Mouse (Mus musculus) right cerebral cortex, postnatal 4 days (tissue): Measurements from ENCODE around the gene Tnk1.
"Not testable (repeated sequence)": the region's sequence is repeated elsewhere in the genome, so short reads cannot be mapped to it uniquely, and the experiment has no call there.

Experiments
- DNase-seq: peaks from one replicate; pipeline ENCODE4 v3.0.0-alpha.2; 2022

Tnk1 gene

DNA sequence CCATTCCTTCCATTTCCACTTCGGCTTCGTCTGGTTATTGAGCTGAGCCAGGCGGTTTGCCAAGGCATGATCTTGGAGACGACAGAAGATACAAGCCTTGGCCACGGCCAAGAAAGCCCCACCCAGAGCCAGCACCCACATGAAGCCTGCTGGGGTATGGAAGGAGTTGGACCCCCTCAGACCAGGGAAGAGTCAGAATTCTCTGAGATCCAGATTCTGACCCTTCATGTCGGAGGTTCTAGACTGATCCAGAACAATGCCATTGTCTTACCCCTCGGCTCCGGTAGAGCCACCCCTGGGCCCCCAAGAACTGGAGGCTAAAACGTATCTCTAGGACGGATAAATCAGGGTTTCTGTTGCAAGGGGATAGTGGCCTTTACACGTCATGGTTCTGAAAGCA lies 19.3 kb upstream of the Tnk1 start, which contains the start of gene Tmem95:
Tmem95 (minus strand) TSS at position 141 of the 400 bp plus-strand sequence.
- DNase-seq = no peak

DNA sequence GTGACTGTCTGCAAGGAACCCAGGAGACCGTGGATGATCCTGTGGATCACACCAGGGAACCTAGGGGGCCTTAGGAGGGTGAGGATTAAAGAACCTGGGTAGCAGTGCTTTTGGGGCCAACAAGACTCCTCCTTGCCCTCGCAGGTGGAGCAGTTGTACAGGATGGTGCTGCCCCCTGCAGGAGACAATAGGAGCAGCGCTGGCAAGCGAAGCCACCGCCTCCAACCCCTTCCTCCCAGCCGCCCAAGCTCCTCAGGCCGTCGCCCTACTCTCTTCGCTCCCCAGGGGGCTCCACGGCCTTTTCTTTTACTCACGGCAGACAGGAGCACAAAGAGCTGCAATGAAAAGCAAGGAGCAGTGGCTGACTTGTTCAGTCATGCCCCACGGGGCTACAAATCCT lies 18.3 kb upstream of the Tnk1 start:
- DNase-seq = peak; percentile 83

DNA sequence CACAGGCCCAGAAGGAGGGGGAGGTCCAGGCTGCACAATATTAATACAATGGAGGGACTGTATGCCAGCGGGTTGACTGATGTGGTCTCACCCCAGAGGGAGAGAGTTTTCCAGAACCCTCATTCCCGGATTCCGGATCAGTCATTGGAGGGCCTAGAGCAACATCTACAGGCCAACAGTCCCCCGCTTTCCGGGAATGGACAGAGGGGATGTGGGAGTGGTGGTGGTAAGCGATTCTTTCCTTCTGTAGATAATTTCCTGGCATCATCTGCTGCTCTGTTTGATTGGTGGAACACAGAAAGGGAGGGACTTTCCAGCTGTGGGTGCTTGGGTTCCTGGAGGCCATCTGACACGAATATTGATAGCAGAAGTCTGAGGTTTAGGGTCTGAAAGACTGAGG lies 17.7 kb upstream of the Tnk1 start:
- no peak for DNase-seq

DNA sequence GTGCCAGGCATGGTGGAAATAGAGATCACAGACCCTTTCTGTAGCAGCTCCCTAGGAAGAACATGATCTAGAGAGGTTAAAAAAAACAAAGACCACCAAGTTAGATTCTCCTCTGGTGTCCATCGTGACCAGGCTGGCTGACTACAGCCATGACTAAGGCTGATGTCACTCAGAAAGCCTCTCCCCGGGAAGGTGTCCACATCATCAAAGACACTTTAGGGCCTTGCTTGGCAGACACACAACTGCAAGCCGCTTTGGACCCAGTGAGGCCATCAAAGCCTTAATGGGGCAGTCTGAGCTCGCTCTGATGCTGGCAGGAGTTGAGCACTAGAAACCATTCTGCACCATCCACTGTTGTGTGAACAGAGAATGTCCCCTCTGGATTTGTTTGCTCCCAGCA lies 13.9 kb upstream of the Tnk1 start:
- no peak for DNase-seq

DNA sequence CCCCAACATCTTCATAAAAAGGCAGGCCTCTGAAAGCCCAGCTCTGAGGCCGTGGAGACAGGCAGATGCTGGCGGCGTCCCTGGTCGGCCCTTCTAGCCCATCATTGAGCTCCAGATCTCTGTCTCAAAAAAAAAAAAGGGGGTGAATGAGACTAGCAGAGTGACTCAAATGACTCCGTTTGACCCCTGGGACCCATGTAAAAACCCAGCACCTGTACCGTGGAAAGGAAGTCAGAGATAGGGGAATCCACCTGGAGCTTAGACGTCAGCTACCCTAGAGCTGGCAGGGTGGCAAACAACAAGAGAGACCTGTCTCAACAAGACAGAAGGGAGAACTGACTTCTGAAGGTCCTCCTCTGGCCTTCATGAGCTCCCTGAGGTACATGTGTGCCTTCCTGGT lies 13.3 kb upstream of the Tnk1 start:
- DNase-seq = no peak

DNA sequence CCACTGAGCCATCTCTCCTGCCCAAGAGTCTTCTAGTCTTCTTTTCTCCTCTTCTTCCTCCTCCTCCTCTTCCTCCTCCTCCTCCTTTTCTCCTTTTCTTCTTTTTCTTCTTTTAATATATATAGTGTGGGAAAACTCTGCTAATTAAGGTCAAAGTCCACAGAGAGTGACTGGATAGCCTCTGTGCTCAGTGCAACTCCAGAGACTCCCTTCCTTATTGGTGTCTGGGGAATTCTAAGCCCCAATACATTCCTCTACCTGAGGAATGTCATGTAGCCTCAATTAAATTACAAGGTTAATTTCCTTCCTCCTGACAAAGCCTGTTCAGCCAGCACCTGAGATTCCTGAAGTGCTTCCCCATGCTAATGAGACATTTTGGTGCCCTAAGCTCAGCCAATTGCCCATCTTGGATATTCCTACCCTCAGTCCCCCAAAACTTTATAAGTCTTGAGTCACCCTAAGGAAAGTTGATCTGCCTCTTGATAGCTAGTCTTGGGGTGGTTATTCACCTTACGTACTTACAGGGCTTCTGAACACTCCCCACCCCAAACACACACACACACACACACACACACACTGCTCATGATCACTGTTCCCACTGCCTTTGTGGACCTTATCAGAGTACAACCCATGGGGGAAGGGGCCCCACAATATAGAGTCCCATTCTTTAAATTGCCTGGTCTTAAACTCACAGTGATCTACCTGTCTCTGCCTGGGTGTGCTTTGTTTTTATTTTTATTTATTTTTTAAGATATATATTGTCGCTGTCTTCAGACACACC lies 11.9 kb upstream of the Tnk1 start:
- DNase-seq = no peak

DNA sequence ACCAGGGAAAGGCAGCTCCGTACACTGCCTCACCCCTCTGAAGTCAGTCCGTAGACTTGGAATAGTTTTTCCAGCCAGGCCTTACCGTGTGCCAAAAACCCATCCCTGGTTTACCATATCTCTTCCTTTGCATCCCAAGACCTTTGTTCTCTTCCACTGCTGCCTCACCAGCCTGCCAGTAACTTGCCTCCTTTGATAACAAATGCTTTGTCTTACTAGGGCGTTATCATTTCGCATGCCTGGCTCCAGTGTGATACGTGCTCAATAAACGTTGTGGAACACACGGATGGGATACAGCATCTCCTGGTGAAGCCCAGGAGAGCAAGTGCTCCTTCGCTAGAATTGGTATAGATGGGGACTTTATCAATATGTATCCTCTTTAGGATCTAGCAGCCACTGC lies 8.8 kb upstream of the Tnk1 start:
- no peak for DNase-seq

DNA sequence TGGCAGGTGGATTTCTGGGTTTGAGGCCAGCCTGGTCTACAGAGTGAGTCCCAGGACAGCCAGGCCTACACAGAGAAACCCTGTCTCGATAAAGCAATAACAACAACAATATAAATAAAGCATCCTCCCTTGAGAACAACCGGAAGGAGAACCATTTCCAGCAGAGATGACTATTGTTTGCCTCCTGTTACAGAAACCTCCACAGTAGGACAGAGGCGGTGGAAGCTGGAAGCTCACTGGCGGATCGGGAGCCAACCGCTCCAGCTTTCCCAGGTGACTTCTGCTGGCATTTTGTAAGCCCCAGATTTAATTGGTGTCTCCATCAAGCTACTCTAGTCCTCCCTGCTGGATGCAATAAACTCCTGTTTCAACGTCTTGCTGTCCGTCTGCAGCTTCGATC lies 7.0 kb upstream of the Tnk1 start:
- DNase-seq = no peak

DNA sequence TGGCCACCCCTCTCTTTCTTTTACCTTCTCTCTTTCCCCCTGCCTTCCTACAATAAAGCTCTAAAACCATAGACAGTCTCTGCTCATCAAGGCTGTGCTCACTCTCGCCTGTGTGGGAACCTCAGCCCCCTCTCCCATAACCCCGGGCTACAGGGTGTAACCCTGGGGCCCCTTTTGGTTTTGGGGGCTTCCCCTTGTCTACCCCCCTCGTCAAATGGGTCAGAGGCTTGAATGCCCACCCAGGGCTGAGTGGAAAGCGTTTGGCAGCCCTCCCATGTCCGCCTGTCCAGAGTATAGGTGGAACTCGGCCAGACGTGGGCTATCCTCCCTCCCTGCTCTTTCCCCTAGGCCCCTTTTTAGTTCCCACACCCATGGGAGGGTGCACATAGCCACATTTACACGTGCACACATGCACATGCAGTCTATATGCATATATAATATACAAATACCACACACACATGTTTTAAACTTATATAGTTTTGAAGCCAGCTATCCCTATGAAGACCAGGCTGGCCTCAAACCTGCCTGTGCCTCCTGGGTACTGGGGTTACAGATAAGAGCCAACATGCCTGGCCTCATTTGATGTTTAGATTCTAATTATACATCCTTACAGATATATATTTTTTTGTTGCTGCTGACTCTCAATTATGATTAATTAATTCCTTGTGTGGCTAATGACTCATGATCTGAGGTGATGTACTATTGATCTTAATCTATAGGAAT lies 5.8 kb upstream of the Tnk1 start:
- no peak for DNase-seq

DNA sequence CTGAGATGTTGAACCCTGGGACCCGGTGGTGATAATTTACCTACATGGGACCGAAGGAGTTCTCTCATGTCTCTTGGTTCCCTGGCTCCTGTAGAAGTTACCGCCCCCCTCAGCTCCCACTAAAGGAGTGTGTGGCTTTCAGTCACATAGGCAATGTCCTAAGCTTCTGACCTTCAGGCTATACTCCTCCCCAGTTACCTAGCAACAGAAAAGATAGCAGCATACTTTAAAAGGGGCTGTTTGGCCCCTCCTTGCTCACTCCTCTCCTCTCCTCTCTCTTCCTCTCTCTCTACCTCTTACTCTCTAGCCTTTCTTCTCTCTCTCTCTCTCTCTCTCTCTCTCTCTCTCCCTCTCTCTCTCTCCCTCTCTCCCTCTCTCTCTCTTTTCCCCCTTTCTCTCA lies 5.2 kb upstream of the Tnk1 start:
- DNase-seq = not testable (repeated sequence)

DNA sequence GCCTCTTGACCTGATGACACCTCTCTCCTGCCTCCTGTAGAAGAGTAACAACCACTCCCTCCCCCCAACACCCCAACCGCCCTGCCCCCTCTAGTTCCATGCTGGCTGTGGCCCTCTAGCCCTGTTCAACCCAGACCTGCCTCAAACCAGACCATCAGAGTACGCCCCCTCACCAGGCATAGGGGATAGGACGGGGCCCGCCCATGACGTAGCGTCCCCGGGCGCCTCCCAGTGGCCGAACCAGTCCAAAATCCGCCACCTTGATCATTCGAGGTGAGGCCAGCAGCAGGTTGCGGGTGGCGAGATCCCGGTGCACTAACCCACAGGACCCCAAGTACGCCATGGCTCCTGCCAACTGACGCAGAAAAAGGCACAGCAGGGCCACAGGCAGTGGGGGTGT lies 3.2 kb downstream of the Tnk1 start:
- DNase-seq = peak; percentile 39

DNA sequence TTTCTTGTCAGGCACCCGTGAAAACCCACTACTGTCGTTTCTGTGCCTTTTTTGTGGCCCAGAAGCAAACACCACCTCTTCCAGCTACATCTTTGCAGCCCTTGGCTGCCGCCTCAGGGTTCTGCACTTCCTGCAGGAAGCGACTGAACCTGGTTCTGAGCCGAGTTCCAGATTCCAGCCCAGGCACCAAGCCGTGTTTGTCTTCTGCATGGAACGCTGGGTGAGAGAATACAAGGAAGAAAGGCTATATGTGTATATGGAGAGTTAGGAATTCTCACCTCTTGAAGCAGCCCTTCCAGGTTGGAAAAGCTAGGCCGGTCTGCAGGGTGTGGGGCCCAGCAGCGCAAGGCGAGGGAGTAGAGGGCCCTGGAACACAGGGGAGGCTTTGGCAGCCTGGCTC lies 3.9 kb downstream of the Tnk1 start:
- no peak for DNase-seq

DNA sequence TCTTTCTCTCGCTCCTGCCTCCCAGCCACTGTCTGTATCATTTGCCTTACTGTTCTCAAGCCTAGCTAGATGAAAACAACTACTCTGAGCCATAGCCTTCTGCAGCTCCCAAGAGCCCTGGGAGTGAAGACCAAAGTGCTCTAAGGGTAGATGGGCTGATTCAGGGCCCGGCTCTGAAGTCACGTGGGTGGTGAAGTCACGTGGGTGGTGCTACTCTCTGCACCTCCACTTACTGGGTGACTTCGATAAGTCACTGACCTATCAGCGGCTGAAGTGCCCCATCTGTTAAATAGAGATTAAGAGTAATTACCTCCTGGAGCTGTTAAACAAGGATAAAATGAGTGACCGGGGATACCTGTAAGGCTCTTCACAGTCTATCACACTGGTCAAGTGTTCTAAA lies 4.5 kb downstream of the Tnk1 start:
- no peak for DNase-seq

DNA sequence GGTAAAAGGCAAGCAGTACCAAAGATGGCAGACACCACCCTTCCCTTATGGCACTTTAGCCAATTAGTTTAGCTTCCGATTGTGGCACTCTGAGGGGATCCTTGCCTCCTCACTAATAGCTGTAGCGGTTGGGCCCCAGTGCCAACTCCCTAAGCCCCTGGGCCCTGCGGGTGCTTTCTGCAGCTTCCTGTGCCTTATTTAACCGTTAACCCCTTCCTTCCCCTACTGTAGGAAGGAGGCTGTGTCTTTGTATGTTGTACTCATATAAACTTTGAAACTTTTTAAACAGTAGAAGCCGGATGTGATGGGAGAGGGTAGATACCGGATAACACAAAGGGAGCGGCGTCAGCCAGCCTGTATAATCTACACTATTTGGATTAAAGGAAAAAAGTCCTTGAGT lies 7.8 kb downstream of the Tnk1 start:
- no peak for DNase-seq

DNA sequence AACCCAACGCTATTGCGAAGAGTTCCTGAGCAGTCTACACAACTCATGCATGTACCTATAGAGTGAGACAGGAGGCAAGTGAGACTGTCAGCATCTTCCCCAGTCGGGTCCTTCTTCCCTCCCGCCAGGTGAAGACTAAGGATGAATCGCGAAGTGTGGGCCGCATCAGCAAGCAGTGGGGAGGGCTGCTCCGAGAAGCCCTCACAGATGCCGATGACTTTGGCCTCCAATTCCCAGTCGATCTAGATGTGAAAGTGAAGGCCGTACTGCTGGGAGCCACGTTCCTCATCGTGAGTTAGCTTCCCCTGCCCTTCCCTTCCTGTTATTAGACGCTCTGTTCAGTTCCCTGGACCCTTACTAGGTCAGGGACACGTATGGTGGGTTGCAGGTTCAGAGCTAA lies 8.6 kb downstream of the Tnk1 start:
- no peak for DNase-seq

DNA sequence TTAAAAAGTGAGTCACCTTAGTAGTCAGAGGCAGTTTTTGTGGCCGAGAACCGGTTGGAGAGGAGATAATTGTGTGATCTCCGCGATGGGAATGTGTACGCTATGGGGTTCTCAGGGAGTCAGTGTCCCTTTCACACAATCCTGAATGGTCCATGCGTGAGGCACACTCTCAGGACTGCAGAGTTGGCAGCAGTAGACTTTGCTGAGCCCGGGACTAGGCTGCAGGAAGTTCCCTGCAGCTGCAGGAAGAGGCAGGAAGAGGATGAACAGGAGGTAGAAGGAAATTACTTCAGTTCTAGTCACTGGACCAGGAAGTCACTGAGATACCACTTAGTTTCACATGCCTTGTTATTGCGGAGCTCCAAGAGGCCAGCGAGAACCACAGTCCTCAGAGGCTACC lies 9.4 kb downstream of the Tnk1 start:
- no peak for DNase-seq

DNA sequence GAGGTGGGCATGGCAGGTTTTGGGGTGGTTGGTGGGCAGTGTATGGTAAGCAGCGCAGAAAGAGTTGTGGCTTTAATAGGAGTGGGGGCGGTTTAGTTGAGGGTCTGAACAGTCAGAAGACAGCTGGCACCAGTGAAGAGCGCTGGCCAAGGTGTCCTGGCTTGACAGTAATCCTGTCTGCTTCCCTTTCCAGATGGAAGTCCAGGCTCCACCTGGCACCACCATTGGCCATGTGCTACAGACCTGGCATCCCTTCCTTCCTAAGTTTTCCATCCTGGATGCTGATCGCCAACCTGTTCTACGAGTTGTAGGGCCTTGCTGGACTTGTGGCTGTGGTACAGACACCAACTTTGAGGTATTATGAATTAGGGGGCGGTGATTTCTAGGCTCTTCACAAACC lies 10.5 kb downstream of the Tnk1 start:
- no peak for DNase-seq

DNA sequence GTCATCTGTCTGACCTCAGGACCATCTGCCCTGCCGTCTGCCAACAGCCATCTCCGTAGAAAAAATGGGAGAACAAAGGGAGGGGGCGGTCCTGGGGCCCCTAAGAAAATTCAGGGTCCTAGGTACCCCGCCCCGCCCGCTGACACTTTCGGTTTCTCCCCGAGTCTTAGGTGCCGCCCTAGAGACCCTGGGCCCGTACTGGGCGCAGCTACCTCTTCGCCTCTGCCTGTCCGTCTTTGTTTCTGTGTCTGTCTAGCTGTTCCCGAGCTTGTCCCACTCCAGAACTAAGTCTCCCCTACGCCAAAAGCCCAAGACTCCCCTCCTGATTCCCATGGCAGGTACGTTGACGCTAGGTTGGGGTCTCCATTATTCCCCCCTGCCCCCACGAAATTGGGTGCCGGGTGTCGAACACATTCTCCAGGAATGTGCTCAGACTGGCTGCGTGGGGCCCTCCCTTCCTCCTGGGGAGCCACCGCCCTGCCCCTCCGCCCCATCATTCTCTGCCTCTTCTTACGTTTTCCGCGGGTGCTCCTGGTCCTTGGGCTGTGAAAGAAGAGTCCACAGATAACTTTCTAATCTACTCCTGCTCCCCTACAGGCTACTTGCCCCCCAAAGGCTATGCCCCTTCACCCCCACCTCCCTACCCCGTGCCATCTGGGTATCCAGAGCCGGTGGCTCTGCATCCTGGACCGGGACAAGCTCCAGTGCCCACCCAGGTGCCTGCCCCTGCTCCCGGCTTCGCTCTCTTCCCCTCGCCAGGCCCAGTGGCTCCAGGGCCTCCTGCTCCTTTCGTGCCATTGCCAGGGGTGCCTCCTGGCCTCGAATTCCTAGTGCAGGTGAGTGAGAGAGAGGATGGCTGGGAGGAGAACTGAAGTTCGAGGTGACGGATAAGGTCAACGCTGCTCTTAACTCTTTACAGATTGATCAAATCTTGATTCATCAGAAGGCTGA lies 11.5 kb downstream of the Tnk1 start:
- no peak for DNase-seq

DNA sequence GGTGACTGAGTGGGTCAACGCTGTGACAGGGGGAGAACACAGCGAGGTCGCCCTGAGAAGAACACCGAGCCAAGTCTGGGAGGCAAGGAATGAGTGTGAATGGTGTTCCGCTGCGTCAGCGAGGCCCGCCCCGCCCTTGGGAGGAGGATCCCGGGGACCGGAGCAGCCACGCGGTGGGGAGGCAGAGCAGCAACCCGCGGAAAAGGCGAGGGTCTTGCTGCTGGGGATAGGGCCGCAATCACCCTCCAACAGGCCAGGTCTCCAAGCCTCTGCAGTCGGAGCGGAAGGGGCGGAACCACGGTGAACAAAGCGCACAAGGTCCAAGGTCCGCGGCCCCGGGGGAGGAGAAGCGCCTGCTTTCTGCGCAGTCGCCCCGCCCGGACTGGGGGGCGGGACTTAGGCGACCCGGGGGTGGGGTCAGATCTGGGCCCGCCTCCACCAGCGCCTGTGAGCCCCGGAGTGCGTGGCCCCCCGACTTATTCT lies 12.3 kb downstream of the Tnk1 start, which contains the start of gene Plscr3:
Plscr3 (plus strand) TSS at position 179 of the 483 bp plus-strand sequence.
- peak; percentile 83 for DNase-seq

DNA sequence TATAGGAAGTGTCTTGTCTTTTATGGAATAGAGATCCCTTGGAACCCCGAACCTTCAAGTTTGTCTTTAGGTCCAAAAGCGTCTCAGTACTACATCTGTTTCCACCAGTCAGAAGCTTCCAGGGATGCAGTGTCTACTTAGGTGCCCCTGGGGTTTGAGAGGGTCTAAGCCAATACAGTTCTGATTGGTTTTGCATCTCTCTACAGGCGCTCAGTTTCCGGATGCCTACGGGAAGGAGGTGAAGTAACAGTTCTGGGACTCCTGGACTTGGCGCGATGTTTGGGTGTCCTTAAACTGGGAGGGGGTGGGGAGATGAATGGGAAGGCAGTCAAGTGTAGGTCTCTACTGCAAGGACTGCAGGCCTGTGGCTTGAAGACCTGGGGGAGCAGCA lies 19.8 kb downstream of the Tnk1 start:
- no peak for DNase-seq

DNA sequence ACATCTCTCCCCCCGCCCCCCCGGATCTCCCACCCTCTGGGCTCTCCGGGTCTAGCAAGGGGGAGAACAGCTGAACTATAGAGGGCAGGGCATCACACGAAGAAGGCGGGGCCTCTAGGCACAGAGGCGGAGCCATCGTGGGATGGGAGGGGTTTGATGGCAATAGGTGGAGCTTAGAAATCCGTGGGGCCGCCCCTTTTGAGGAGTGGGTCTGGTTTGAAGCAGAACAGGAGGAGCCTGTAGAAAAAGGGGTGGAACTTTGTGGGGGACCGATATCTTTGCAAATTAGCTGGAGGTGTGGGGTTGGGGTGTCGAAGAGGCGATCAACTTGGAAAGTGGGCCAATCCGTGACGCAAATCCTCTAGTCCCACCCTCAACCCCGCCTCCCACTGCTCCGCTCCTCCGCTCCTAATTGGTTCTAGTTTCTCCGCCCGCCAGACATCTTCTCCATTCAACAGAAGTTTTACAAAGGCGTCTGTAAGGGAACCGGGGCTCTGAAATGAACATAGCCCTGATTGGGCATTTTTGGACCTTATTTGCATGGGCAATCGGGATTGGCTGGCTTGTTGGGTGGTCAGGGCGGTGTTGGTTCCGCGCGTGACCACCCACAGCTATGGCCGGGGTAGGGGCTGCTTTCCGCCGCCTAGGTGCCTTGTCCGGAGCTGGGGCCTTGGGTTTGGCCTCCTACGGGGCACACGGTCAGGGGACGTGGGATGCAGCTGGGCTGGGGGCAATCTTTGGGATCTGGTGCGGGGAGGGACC lies 20.4 kb downstream of the Tnk1 start, which contains the start of gene Tmem256:
Tmem256 (plus strand) TSS at position 563 of the 762 bp plus-strand sequence.
- DNase-seq = peak; percentile 90

DNA sequence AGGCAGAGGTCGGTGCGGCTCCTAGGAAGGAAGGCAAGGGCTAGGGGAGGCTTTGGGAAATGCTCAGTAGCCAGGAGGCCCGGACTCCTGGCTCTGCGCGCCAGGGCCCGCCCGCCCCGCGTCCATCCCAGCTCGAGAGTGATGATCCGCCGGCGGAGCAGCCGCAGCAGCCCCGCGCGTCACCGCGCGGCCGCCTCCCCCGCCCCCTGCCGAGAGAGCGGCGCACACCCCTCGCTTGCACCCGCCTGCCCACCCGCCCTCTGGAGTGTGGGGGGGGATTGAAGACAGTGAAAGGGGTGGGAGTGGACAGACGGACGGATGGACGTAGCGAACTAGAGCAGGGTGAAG lies 21.0 kb downstream of the Tnk1 start, which contains the start of gene Nlgn2:
Nlgn2 (minus strand) TSS at position 181 of the 348 bp plus-strand sequence.
- no peak for DNase-seq
